Mouse (Mus musculus) megakaryocyte-erythroid progenitor cell, adult 5-6 weeks (primary cell): ENCODE measurements at regions not wholly inside any gene's neighbourhood (a gene's known extent, or its start where the extent isn't known, plus 50 kb on each side); places are given as distances from the start of the nearest gene placed in this dataset.

ENCODE experiments used
- ATAC-seq: replicated peaks from 2 replicates; pipeline ENCODE4 v1.8.0; 2016; ENCODE audit warnings: mild to moderate bottlenecking, inconsistent platforms; ENCODE audit not compliant: severe bottlenecking, poor library complexity, low FRiP score, low TSS enrichment

DNA sequence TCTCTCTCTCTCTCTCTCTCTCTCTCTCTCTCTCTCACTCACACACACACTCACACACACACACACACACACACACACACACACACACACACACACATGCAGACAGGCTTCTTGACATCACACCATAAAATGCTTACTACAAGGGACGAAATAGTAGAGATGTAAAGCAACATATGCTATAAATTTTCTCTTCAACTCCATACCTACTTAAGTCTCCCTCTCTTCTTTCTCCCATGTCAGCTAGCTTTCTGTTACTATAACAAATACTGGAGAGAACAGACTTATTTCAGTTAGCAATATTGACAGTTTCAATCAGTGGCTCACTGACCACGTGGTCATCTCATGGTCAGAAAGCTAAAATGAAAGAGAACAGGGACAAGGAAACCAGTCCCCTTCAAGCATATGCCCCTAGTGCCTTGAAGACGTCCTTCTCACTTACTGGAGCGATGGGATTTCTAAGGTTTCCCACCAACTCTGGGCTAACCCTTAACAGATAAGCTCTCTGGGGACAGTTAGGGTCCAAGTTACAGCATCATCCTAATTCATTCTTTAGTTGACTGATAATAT is 199.7 kb upstream of the Tet2 start:
- ATAC-seq, result no peak

- ATAC-seq, result no peak
Measured at GRCm38 (mm10) chr3:133748756-133749737, 204.1 kb upstream of the Tet2 start.

DNA sequence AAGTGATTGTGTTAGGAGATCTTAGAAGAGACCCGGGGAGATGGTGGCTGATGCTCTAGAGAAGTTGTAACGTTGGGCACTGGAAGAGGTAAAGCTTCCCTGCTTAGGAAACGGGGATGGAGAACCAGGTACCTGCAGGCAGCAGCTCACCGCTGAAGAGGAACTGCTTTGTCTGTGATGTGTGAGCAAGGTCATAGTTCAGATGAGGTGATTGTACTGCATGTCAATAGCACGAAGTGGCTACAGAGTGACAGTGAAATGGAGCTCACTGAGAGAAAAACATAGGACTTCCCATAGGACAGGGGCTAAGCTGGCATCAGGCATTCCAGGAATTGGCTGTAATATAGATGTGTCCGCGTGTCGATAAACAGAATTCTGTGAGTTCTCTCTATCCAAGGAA is 205.1 kb upstream of the Tet2 start:
- no peak for ATAC-seq

- ATAC-seq, result no peak
Measured at GRCm38 (mm10) chr3:133750606-133751005, 205.7 kb upstream of the Tet2 start.

DNA sequence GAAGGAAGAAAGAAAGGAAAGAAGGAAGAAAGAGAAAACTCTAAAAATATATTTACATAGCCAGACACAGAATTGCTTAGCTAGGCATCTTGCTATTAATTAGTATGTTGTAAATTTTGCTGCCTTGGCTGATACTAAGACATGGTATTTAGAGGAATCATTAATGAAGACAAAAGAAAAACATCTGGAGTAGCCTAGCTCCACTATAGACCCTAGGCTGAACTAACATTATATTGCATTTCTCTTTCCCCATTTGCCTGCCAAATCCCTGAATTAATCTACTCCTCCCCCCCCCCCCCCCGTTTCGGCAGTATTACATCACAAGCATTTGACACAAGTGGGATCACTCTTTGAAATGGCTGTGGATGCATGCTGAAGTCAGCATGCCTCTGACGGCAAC is 206.1 kb upstream of the Tet2 start:
- ATAC-seq, result no peak

- ATAC-seq, result no peak
Measured at GRCm38 (mm10) chr3:133751565-133751964, 206.6 kb upstream of the Tet2 start.

GRCm38 (mm10) chr3:133753041-133753440 is 208.1 kb upstream of the Tet2 start:
- ATAC-seq, result no peak

DNA sequence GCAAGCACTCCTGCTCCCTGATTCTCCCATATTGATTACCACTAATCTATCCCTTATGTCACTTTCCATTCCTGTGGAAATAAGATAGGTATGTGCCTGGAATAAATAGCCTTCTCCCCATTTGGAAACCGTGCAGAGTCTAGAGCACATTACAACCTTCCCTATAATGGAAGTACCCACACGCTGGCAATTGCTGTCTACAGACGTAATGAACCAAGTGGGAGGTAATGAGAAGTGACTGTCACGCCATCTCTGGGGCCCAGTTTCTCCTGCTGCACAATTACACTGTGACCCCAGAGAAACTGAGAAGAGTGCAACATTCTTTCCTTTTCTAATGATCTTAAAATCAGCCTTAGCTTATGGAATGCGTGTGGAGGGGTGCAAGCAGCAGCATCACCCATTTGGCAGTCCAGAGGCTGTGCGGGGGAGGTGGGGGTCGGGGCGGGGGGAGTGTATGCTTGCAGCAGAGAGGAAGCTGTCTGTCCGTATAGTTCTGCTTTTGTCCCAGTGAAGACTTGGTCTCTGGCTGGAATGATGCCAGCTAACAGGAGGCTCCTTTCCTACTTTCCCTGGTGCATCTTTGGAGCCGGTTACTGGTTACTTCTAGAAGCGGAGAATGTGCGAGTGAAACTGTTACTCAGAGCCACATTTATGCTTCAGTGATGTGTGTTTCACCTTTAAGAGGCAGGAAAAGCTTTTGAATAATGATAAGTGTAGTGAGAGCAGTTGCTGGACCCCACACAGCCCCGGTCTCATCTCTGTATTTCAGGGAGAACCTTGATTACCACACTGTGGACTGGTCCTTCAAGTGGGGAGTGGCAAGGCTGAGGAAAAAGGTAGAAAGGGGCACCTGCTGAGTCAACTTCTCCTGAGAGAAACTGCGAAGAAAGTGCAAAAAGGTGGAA is 209.3 kb upstream of the Tet2 start:
- no peak for ATAC-seq

DNA sequence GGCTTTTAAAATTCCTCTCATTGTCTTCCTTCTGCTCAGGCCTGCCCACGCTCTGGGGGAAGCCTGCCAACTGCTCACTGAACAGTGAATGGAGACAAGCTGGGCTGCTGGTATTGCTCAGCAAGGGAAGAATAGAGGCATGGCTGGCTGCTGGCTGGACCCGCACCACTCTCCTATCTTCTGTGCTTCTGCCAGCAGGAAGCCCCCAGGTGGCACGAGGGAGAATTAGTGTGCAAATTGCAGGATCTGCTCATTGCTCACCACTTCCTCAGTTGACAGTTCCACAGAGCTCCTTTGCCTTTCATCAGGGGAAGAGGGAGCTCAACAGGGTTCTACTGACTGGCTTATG is 209.9 kb upstream of the Tet2 start:
- ATAC-seq, result 0 out of 2 replicates have a peak, but pooled peaks have one; percentile 17

GRCm38 (mm10) chr3:133757756-133758420 is 212.9 kb upstream of the Tet2 start:
- ATAC-seq, result 0 out of 2 replicates have a peak, but pooled peaks have one; percentile 25

GRCm38 (mm10) chr3:133758421-133758820 is 213.5 kb upstream of the Tet2 start:
- 0 out of 2 replicates have a peak, but pooled peaks have one; percentile 27 for ATAC-seq

DNA sequence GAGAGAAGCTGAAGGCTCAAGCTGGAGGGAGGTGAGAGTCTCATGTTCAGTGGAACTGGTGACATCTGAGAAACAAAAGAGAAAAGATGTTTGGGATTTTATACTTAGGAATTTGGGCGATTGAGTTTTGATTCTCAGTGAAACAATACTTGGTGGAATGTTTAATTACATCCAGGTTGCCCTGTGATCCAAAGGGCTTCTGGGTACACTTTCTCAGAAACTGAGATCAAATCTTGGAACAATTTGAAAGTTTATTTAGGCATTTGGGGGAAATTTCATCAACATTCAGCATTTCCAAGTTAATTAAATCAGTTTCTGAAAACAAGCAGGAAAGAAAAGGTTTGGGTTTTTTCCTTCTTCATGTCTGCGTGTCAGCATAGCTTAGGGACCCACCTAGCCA is 214.7 kb upstream of the Tet2 start:
- no peak for ATAC-seq

DNA sequence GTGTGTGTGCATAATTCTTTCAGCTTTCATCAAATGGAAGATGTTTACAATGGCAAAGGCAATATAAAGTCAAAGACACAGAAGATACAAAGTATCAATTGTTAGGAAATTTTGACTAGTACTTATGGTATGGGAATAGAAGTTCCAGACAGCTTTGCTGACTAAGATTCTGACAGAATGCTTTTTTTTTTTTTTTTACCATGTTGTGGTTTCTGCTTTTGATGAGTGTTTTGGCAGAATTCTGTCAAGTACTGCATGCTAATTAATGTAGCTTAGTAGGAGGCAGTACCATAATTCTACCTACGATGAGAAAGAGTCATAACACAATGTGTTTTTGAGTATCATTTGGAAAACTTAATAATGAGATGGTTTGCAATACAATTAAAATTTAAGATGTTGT is 215.3 kb upstream of the Tet2 start:
- no peak for ATAC-seq

- no peak for ATAC-seq
Measured at GRCm38 (mm10) chr3:133763721-133764120, 218.8 kb upstream of the Tet2 start.

DNA sequence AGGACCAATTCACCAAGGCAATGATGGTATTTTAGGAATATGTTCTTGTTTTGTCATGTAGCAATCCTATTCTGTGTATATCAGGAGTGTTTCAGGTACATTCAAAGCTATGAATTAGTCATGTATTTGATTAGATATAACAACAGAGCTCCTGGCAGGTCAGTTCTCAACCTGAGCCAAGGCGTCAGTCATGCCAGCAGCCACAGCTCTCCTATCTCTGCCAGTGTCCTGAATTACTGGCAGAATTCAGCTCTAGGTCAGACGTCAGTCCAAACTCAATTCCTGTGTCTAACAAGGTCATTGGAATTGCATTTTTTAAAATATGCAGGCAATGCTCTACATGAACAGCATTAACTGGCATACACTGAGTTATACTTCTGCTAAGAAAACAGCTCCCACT is 228.6 kb upstream of the Tet2 start:
- no peak for ATAC-seq

DNA sequence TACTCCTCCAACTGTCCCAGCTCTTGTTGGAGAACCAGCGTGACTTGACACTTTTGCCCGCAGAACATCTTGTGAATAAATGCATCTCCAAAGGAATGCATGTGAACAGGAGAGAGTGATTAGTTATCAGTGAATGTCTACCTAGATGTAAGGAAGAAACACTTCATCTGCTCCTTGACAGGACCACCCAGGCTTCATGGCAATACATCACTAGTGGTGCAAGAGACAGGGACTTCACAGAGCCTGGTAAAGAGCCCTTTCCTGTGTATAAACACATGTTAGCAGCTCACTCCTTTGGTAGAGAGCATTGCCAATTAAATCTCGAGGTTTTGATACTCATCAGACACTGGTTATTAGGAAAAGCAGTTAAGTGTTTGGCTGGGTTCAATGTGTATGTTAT is 229.3 kb upstream of the Tet2 start:
- no peak for ATAC-seq

DNA sequence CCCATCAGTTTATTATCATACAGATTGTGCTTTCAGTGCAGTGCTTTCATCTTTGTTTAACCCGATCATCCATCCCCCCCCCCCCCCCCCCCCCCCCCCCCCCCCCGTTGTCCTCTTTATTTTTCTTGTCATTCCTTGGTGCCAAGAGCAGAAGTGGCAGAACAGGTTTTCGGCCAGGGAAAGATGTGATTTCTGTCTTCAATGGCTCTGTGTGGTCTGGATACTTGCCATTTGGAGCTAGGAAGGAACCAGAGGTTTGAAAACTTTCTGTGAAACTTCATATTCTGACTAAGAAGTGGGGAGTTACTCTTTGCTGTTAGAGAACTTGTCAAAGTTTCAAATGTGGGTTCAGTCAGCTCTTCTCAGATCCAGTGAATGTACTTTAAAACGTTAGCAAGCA is 231.1 kb upstream of the Tet2 start:
- ATAC-seq, result no peak

GRCm38 (mm10) chr3:133779161-133779789 is 234.3 kb upstream of the Tet2 start:
- no peak for ATAC-seq

DNA sequence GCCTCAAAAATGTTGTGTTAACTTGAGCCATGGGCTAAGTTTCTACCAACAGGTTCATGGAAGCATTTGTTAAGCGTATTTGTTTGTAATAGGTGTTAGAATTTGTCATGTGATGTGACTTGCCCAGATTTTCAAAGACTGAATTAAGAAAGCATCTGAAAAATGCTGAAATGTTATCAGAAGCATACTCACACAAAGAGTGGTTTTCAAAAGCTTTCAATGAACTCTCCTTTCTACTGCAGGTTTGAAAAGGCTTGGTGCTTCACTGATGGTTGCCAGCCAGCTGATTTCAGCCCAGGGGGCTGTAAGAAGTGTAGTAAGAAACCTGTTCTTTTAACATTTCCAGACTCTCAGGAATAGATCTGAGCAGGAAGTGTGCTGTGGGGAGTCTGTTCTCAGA is 238.1 kb upstream of the Tet2 start:
- ATAC-seq, result no peak
